Mouse (Mus musculus): Measurements from ENCODE around the gene Tomm40.

Gene Tomm40

DNA sequence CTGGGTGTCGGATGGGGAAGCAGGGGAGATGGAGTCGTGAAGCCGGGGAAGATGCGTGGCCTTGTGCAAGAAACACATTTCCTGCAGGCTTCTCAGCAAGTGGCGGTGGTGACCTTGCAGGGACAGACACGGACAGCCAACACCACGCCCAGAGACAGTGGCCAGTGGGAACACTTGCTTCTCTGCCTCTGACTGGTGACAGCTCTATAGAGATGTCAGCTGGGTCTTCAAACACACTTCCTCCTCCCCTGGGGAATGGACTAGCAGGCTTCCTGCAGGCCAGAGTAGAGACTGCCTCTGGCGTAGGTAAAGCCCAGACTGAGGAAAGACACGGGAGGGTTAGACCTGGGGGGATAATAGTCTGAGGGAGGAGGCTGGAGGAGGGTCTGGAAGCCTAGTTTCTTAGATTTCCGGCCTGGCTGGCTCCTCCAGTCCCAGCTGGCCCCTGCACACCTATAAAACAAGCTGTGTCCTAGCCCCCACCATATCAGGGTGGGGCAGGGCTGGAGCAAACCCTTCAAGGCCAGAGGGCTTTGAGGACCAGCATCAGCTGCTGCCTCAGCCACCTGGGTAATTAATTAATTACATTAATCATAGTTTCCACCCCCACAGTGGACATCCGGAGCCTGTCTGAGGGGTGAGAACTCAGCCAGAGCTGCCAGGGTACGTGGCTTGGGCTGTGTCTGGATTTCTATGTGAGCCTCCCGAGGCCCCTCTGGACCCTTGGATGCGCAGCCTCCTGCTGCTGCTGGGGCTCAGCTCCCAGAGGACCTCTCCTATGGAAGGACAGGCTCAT, 29.6 kb upstream of the Tomm40 start:
- DNase-seq, result no peak

- DNase-seq, result no peak
Observed at GRCm38 (mm10) chr7:19743791-19744190, 28.6 kb upstream of the Tomm40 start.

DNA sequence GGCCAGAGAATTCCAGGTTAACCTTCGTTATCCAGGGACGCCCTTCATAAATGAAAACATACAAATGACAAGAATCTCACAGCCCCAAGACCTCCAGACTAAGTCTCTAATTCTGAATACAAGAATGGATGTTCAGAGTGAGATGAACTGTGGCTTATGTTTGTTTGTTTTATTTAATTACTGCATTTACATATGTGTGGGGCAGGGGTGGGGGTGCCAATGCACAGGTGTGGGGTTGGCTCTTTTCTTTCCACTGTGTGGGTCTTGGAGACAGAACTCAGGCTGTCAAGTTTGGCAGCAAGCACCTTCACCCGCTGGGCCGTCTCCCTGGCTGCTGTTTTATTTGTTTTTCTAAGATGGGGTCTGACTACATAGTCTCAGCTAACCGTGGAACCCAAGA, 27.2 kb upstream of the Tomm40 start:
- DNase-seq, result no peak

- DNase-seq, result peak; percentile 37
Observed at GRCm38 (mm10) chr7:19741329-19742031, 26.2 kb upstream of the Tomm40 start.

- DNase-seq, result peak; percentile 45
Observed at GRCm38 (mm10) chr7:19740269-19740668, 25.0 kb upstream of the Tomm40 start.

GRCm38 (mm10) chr7:19738771-19739170, 23.5 kb upstream of the Tomm40 start:
- no peak for DNase-seq

DNA sequence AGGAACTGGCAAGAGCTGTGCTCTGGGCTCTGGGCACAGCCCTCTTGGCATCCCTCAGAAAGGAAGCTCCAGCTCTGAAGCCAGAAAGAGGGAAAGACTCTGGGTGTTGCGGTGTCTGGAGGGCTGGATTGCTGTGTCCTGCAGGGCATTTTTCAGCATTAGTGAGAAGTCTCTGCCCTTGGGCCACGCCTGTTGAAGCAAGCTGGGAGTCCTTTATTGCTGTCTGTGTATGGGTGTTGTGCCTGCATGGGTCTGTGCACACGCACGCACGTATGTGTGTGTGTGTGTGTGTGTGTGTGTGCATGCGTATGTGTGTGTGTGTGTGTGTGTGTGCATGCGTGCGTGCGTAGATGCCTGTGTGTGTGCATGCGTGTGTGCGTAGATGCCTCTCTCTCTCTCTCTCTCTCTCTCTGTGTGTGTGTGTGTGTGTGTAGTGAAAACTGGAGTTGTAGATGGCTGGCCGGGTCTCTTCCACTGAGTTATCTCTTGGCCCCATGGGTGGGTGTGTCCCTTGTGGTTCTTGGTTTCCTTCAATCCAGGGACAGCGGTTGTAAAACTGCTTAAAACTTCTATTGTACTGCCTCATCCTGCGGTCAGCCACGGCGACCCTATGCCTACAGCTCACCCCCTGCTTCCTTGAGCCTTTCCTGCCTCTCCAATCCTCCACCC, 21.3 kb upstream of the Tomm40 start:
- peak; percentile 78 for DNase-seq

DNA sequence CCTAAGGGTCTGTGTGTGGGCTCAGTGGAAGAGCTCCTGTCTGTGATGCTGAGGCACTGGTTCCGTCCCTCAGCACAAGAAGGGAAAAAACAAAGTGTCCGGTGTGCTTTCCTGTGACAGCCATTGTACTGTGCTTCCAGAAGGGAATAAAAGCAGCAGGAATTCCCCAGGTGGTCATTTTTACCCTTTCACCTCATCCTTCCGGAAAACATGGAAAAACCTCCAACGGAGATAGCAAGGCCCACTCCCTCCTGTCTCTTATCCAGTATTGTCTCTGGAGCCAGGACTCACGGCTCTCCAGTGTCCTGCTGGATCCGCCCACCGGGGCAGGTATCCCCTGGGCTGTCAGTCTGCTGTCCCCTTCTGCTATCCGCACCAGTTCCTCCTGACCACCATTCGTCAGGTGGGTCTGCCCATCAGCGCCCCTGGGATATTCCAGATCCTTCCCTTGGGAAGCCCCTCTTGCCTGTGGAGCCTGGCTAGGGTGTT, 19.0 kb upstream of the Tomm40 start:
- no peak for DNase-seq

DNA sequence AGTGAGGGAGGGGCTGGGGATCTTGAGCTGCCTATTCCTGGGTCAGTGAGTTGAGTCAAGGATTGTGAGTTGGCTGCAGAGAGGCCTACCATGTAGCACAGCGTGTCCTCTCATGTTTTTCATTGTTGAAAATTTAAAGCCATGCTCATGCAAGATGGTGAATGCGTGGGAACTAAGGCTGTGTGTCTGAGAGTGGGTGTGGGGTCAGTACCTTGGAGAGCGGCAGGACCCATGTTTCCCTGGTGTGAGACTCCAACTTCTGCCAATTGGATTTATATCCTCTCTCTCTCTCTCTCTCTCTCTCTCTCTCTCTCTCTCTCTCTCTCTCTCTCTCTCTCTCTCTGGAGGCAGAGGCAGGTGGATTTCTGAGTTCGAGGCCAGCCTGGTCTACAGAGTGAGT, 11.3 kb upstream of the Tomm40 start:
- no peak for DNase-seq

DNA sequence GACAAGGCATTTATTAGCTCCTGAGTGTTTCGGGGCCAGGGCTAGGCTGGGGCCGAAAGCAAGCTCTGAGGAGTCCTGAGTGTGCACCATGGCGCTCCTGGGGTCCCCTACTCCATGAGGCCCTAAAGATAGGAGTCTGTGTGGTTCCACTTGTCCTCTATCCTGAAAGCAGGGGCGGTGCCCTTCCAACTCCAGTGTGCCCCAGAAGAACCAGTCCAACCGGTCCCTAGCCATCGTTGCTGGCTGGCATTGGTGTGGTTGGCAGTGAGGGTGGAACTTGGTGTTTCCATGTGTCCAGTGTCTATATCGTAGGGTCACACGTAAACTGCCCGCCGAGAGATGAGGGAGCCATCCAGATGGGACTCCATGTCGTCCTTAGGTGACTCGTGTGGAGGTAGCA, 8.9 kb upstream of the Tomm40 start:
- no peak for DNase-seq

GRCm38 (mm10) chr7:19722754-19723195, 7.5 kb upstream of the Tomm40 start:
- no peak for DNase-seq

DNA sequence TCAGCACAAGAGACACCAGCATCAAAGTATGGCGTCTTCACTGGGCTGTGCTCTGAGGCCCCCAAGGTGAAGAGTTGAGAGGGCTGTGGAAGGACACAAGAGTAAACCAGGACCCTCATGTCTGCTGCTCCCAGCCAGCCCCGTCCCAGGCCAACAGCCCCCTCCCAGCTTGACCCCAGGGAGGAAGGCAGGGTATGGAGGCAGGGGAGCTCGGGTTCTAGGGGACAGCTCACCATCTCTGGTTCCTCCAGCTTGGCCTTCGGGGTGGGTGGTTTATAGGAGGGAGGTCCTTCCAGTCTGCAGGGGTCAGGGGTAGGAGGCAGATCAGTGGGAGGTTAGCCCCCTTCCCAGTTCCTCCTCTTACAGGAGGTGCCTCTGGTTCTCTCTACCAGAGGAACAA, 4.0 kb upstream of the Tomm40 start:
- DNase-seq, result no peak

GRCm38 (mm10) chr7:19718297-19718952, 3.2 kb upstream of the Tomm40 start:
- no peak for DNase-seq

DNA sequence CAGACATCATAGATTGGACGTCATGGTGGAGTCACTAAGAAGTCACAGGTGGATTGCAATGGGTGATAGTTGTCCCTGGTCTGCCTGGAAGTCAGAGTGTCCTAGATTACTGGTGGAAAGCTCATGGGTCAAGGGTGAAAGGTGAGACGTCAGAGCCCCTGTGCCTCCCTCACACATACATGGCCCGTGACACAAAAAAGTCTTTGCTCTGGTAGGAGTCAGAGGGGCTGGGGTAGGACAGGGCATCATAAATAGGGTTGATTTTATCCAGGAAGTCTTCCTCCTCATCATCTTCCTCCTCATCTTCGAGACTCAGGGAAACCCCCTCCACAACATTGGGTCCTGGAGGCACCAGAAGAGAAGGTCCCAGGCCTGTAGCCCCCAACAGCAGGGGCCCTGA, 2.1 kb upstream of the Tomm40 start:
- DNase-seq, result no peak

- no peak for DNase-seq
Observed at GRCm38 (mm10) chr7:19716822-19717221, 1.6 kb upstream of the Tomm40 start.

DNA sequence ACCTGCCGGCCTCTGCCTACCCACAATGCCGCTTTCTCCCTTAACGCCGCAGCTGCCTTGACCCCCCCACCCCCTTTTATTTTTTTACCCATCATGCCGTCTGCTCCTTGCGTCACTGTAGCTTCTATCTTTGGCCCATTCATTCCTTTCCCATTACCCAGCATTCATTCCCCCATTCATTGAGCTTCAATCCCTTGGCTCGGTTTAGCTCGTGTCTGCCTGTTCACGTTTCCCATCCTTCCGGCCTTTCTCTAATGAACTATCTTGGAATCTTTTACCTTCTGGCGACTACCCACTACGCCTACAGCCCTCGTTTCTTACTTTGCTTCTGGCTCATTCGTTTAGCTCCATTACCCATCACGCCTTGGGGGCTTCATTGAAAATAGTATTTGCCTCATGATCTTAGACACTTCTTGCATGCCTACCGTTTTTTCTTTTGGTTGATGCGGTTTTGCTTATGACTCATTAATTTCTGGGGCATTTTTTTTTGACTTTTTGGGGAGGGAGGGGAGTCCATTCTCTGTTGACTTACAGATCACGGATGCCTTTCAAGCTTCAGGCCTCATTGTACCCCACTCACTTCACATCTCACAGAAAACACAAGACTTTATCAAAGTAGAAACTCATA, 931 bp upstream of the Tomm40 start:
- DNase-seq, result no peak

GRCm38 (mm10) chr7:19714836-19715235, 402 bp downstream of the Tomm40 start:
- DNase-seq, result no peak

DNA sequence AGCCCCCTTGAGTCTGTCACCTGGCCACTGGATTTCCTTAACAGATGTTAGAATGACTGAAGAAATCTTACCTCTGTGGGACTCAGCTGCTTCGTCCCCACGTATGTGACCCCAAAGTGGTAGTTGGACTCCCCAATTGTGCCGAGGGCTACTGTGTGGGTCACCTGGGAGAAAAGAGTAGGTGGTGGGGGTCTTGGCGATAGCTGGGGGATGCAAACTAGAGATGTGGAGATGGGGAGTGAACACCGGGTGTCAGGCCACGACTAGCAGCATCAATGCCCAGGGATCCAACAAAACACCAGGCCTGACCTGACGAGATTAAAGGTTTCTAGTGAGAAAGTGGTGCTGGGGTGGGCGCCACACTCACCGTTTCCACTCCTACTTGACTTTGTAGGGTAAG, 1.6 kb downstream of the Tomm40 start:
- DNase-seq, result no peak

DNA sequence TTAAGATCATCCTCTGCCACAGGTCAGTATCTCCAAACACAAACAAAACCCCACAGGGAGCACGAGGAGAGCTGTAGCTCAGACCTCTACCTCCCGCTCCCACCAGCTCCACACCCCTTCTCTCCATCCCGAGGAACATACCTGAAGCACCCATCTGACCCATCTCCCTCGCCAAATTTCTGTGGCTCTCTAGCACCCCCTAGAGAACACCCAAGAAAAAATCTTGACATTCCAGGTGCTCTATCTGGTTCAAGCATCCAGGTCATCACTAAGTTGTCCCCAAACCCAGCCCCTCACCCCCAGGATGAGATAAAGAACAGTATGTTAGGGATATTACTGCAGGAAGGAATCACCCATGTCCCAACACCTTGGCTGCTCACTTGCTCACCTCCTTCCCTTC, 2.0 kb downstream of the Tomm40 start:
- no peak for DNase-seq

DNA sequence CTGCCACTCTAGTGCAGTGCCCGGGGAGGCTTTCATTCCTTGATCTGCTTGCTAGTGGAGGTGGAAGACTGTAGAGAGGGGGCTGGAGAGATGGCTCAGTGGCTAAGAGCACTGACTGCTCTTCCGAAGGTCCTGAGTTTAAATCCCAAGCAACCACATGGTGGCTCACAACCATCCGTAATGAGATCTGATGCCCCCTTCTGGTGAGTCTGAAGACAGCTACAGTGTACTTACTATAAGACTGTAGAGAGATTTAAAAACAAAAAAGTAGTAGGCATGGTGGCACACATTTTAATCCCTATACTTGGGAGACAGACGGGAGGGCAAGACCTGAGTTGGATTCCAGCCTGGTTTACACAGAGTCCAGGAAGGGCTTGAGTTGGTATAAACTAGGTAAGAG, 2.8 kb downstream of the Tomm40 start:
- DNase-seq, result no peak

GRCm38 (mm10) chr7:19710650-19711049, 4.6 kb downstream of the Tomm40 start:
- no peak for DNase-seq

GRCm38 (mm10) chr7:19705271-19705670, 10.0 kb downstream of the Tomm40 start:
- DNase-seq, result no peak

DNA sequence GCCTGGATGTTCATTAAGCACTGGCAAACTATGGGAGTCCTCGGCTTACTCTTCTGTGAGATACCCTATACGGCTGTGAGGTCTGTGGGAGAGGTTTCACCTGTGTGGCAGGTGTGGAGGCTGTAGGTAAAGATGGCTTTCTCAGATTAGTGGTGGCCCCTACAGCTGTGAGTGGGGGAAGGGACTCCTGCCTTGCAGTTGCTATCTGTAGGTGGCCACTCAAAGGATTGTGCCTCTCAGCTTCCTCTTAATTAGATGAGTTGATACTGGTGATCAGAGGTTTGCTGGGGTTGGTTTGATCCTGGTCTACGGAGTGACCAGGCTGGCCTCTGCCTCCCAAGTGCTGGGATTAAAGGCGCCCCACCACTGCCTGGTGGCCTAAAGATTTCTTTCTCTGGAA, 10.8 kb downstream of the Tomm40 start:
- DNase-seq, result no peak

Measured in liver (tissue).